Mouse (Mus musculus) liver, adult 2 months (tissue): ENCODE results near the gene Cmah.

Source experiments
- CTCF ChIP-seq: fragments of 200-500 bp; IDR thresholded peaks from 2 replicates; pipeline ENCODE4 v1.5.1; 2011; ENCODE audit warnings: low read depth, low read length, control low read depth
- POLR2A ChIP-seq: fragments of 200-500 bp; IDR thresholded peaks from 2 replicates; pipeline ENCODE4 v1.6.1; 2011; ENCODE audit warnings: low read length, control low read depth; ENCODE audit not compliant: insufficient read depth; ENCODE audit errors: extremely low read depth

- TF ChIP-seq POLR2A: no peak
- no peak for TF ChIP-seq CTCF
Observed at GRCm38 (mm10) chr13:24496353-24496752, 169.1 kb downstream of the Cmah start.
